In the genomic region with DNA sequence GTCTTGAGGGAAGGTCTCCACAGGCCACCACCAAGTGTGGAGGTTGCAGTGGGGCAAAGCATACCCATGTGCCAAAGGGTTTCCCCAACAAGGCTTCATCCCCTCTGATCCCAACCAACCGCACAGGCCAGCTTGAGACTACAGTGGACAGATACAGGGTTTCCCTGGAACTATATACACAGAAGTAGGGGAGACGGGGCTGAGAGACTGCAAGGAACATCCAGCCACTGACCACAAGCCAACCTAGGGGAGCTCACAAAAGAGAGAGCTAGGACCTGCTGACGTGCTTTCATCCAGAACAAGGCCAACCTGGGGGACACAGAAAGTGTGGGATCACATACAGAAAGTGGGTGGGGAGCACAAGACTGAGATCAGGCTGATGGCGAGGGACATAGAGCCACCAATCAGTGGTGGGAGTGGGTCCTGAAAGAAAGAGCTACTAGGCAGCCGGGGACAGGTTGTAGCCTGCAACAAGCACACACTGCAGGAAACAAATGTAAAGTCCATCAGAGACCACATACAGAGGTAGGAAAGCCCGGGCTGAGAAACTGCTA, we compare ENCODE assay signal across 8 mouse cellular contexts. TPM values are rescaled to one million over a fixed set of nuclear protein-coding genes. Genes with fewer than 3 reads are reported as not detected.
DNase-seq lines count a peak whose midpoint lies in the region; ATAC-seq and TF ChIP-seq lines count a peak whose summit lies in the region.

No protein-coding gene starts in this region.

- H3K9ac ChIP-seq in heart, embryonic 16.5 days (ENCODE audit: low read length) = peak overlapping the region; percentile 98

- TF ChIP-seq CTCF in kidney, adult 2 months (conservative IDR thresholded peaks at IDR 0.05; ENCODE audit: insufficient read depth, insufficient read length, low read depth, low read length) = no peak

- no peaks in the 10 kb centered on the region for H3K27me3 ChIP-seq in kidney, adult 2 months (replicated peaks; ENCODE audit: control insufficient read depth, insufficient read depth, low read length)
- H3K27me3 ChIP-seq in heart, embryonic 16.5 days (ENCODE audit: control insufficient read depth, insufficient read depth, low read length) = no peaks in the 10 kb centered on the region
- no peaks in the 10 kb centered on the region for H3K27me3 ChIP-seq in midbrain, embryonic 10.5 days (ENCODE audit: low read depth, poor library complexity, severe bottlenecking)

- ATAC-seq in heart, embryonic 16.5 days (replicated peaks; ENCODE audit: extremely low read depth, insufficient read depth, low FRiP score) = no peak

- no peak for TF ChIP-seq POLR2A in kidney, adult 2 months (IDR thresholded peaks at IDR 0.05; ENCODE audit: low read depth, low read length)

- peaks cover 60% of the 10 kb centered on the region for H3K4me1 ChIP-seq in kidney, adult 2 months (ENCODE audit: control insufficient read depth, insufficient read depth, low read length)
- H3K4me1 ChIP-seq in heart, embryonic 16.5 days (ENCODE audit: control insufficient read depth, insufficient read depth, low read length) = peaks cover 68% of the 10 kb centered on the region
- H3K4me1 ChIP-seq in midbrain, embryonic 10.5 days = peaks cover 60% of the 10 kb centered on the region

- peak overlapping the region; percentile 84 for H3K4me2 ChIP-seq in heart, embryonic 16.5 days (ENCODE audit: low read depth, low read length)

- H3K36me3 ChIP-seq in kidney, adult 2 months (ENCODE audit: control insufficient read depth, insufficient read depth, low read length) = no peaks in the 10 kb centered on the region; the same call in 1 of the 2 replicates
- H3K36me3 ChIP-seq in heart, embryonic 16.5 days (ENCODE audit: control insufficient read depth, insufficient read depth) = peaks cover 13% of the 10 kb centered on the region
- peaks cover 42% of the 10 kb centered on the region for H3K36me3 ChIP-seq in midbrain, embryonic 10.5 days

- 3% methylated on average over 6 of the region's 6 CpGs for WGBS in kidney, adult 2 months
- 13% methylated on average over 6 of the region's 6 CpGs for WGBS in heart, embryonic 16.5 days
- WGBS in midbrain, embryonic 10.5 days = 32% methylated on average over 6 of the region's 6 CpGs

- no peaks in the 10 kb centered on the region for H3K9me3 ChIP-seq in heart, embryonic 16.5 days (replicated peaks; ENCODE audit: control insufficient read depth, low read length)
- H3K9me3 ChIP-seq in midbrain, embryonic 10.5 days (replicated peaks) = no peaks in the 10 kb centered on the region

- peak overlapping the region; percentile 89 for H3K4me3 ChIP-seq in kidney, adult 2 months (ENCODE audit: insufficient read depth, low read depth, low read length)
- H3K4me3 ChIP-seq in heart, embryonic 16.5 days (ENCODE audit: low read length) = peak overlapping the region; percentile 95
- H3K4me3 ChIP-seq in midbrain, embryonic 10.5 days = peak overlapping the region; percentile 86

- no peak for DNase-seq in kidney, adult 2 months
- DNase-seq in kidney, adult 9 months = no peak
- DNase-seq in Muller cell, postnatal 12 days (ENCODE audit: inconsistent ontology term) = peak; percentile 22
- DNase-seq in midbrain, embryonic 10.5 days (ENCODE audit: low spot score) = no peak
- no peak for DNase-seq in adrenal gland, postnatal 36 days
- DNase-seq in right cerebral cortex, postnatal 36 days (ENCODE audit: low spot score in 2 of 2) = no peak
- no peak for DNase-seq in left cerebral cortex, adult 18-20 months (ENCODE audit: low spot score in 2 of 2)

- peak overlapping the region; percentile 82 for H3K27ac ChIP-seq in kidney, adult 2 months (ENCODE audit: insufficient read depth, low read depth, low read length)
- H3K27ac ChIP-seq in heart, embryonic 16.5 days (ENCODE audit: low read length) = peak overlapping the region; percentile 86
- peak overlapping the region; percentile 97 for H3K27ac ChIP-seq in midbrain, embryonic 10.5 days (replicated peaks)

RNA-seq across cellular contexts. Expression of a gene that starts 3.0 kb away (rescaled TPM):
- polyA plus RNA-seq in kidney, adult 2 months (2012; rRNA removed) = 163 and 210 TPM in 2 replicates
- 82.1 and 92.8 TPM in 2 replicates for polyA plus RNA-seq in heart, embryonic 16.5 days (2015; fragmentation: Nextera tagmentation; extraction: Ambion mirVana)
- polyA plus RNA-seq in midbrain, embryonic 10.5 days (2016; fragmentation: Nextera tagmentation; extraction: Ambion mirVana) = 82.7 and 84.7 TPM in 2 replicates
- total RNA-seq in adrenal gland, postnatal 36 days (2021) = 100 to 1,000 TPM; 178 to 198 TPM
- total RNA-seq in left cerebral cortex, adult 18-20 months (2021) = 10 to 100 TPM; 43.3 to 47.7 TPM

RNA-seq across cellular contexts. Expression of a gene that starts 18.1 kb away (rescaled TPM):
- polyA plus RNA-seq in kidney, adult 2 months (2012; rRNA removed) = 77.7 and 80.7 TPM in 2 replicates
- 41.7 and 58.2 TPM in 2 replicates for polyA plus RNA-seq in heart, embryonic 16.5 days (2015; fragmentation: Nextera tagmentation; extraction: Ambion mirVana)
- 70.3 and 75.2 TPM in 2 replicates for polyA plus RNA-seq in midbrain, embryonic 10.5 days (2016; fragmentation: Nextera tagmentation; extraction: Ambion mirVana)
- total RNA-seq in adrenal gland, postnatal 36 days (2021) = 10 to 100 TPM; 61.7 to 71.2 TPM
- total RNA-seq in left cerebral cortex, adult 18-20 months (2021) = 10 to 100 TPM; 87.6 to 93.8 TPM

RNA-seq across cellular contexts. Expression of a gene that starts 26.8 kb away (rescaled TPM):
- 14.3 and 19.5 TPM in 2 replicates for polyA plus RNA-seq in kidney, adult 2 months (2012; rRNA removed)
- polyA plus RNA-seq in heart, embryonic 16.5 days (2015; fragmentation: Nextera tagmentation; extraction: Ambion mirVana) = 29.0 and 33.4 TPM in 2 replicates
- 69.9 and 73.9 TPM in 2 replicates for polyA plus RNA-seq in midbrain, embryonic 10.5 days (2016; fragmentation: Nextera tagmentation; extraction: Ambion mirVana)
- 10 to 100 TPM; 19.4 to 20.1 TPM for total RNA-seq in adrenal gland, postnatal 36 days (2021)
- 10 to 100 TPM; 17.1 to 17.2 TPM for total RNA-seq in left cerebral cortex, adult 18-20 months (2021)

RNA-seq across cellular contexts. Expression of a gene that starts 27.1 kb away (rescaled TPM):
- 36.8 and 39.5 TPM in 2 replicates for polyA plus RNA-seq in kidney, adult 2 months (2012; rRNA removed)
- polyA plus RNA-seq in heart, embryonic 16.5 days (2015; fragmentation: Nextera tagmentation; extraction: Ambion mirVana) = 11.2 and 13.2 TPM in 2 replicates
- polyA plus RNA-seq in midbrain, embryonic 10.5 days (2016; fragmentation: Nextera tagmentation; extraction: Ambion mirVana) = 8.9 and 15.7 TPM in 2 replicates
- total RNA-seq in adrenal gland, postnatal 36 days (2021) = 10 to 100 TPM in 1 of 2 experiments, 1 to 10 TPM in 1; 9.9 to 16.6 TPM
- total RNA-seq in left cerebral cortex, adult 18-20 months (2021) = 10 to 100 TPM; 42.6 to 45.2 TPM

RNA-seq across cellular contexts. Expression of a gene that starts 52.3 kb away (rescaled TPM):
- 166 and 193 TPM in 2 replicates for polyA plus RNA-seq in kidney, adult 2 months (2012; rRNA removed)
- polyA plus RNA-seq in heart, embryonic 16.5 days (2015; fragmentation: Nextera tagmentation; extraction: Ambion mirVana) = 50.7 and 103 TPM in 2 replicates
- 131 and 151 TPM in 2 replicates for polyA plus RNA-seq in midbrain, embryonic 10.5 days (2016; fragmentation: Nextera tagmentation; extraction: Ambion mirVana)
- total RNA-seq in adrenal gland, postnatal 36 days (2021) = 100 to 1,000 TPM; 129 to 135 TPM
- total RNA-seq in left cerebral cortex, adult 18-20 months (2021) = 100 to 1,000 TPM; 253 to 267 TPM
